Mouse (Mus musculus) lung, postnatal 0 days (tissue): Measurements from ENCODE around the gene Eif2a. TPM values are rescaled to one million over a fixed set of nuclear protein-coding genes. Genes with fewer than 3 reads are reported as not detected.

Source experiments
- ATAC-seq: fragments of 200-750 bp; cut with Nextera tagmentation; 2 replicates; pipeline ENCODE4 v1.8.0; 2017; ENCODE audit warnings: moderate library complexity
- DNase-seq: peaks from one replicate; pipeline ENCODE4 v3.0.0-alpha.2; 2016; ENCODE audit warnings: low spot score
- H3K27ac ChIP-seq: fragments of 300-500 bp; sonication (generic); 2 replicates; pipeline ENCODE4 v1.5.1; 2014; ENCODE audit warnings: antibody characterized with exemption, mild to moderate bottlenecking, low read length, mixed read lengths
- H3K27me3 ChIP-seq: fragments of 300-500 bp; sonication (generic); replicated peaks from 2 replicates; pipeline ENCODE4 v1.6.1; 2014; ENCODE audit warnings: low read length, mixed read lengths; ENCODE audit not compliant: insufficient read depth
- H3K36me3 ChIP-seq: fragments of 300-500 bp; sonication (generic); 2 replicates; pipeline ENCODE4 v1.6.1; 2014; ENCODE audit warnings: low read length, mixed read lengths; ENCODE audit not compliant: insufficient read depth
- H3K4me1 ChIP-seq: fragments of 300-500 bp; sonication (generic); 2 replicates; pipeline ENCODE4 v1.6.1; 2014; ENCODE audit warnings: antibody characterized with exemption, low read depth, low read length, mixed read lengths; ENCODE audit not compliant: insufficient read depth
- H3K4me2 ChIP-seq: fragments of 300-500 bp; sonication (generic); replicated peaks from 2 replicates; pipeline ENCODE4 v1.6.1; 2014; ENCODE audit warnings: low read depth, mild to moderate bottlenecking, low read length, moderate library complexity, mixed read lengths
- H3K4me3 ChIP-seq: fragments of 300-500 bp; sonication (generic); 2 replicates; pipeline ENCODE4 v1.5.1; 2014; ENCODE audit warnings: low read depth, low read length
- H3K9ac ChIP-seq: fragments of 300-500 bp; sonication (generic); replicated peaks from 2 replicates; pipeline ENCODE4 v1.6.1; 2014; ENCODE audit warnings: low read depth, mild to moderate bottlenecking
- H3K9me3 ChIP-seq: fragments of 300-500 bp; sonication (generic); 2 replicates; pipeline ENCODE4 v1.6.1; 2016; ENCODE audit warnings: low read length, mixed read lengths
- CTCF ChIP-seq: IDR thresholded peaks from 2 replicates; pipeline ENCODE4 v1.5.1; 2016; ENCODE audit warnings: antibody characterized with exemption, mild to moderate bottlenecking
- EP300 ChIP-seq: IDR thresholded peaks from 2 replicates; pipeline ENCODE4 v1.6.1; 2016; ENCODE audit warnings: antibody characterized with exemption, mild to moderate bottlenecking, control low read depth
- WGBS: fragments of 180-500 bp; shearing (Covaris S2); extraction: QIAGEN DNeasy Blood & Tissue Kit; methylation state at CpG from one replicate; pipeline ENCODE4 v1.1.7; 2014; 5-methylcytosine and 5-hydroxymethylcytosine counted together
- polyA plus RNA-seq: library from polyadenylated mRNA; unstranded; fragments of >200 nt; fragmentation: Nextera tagmentation; extraction: Ambion mirVana; gene quantifications from 2 replicates; pipeline ENCODE4 v1.2.1, GENCODE M21; 2015

The Eif2a gene
- polyA plus RNA-seq, 1 experiment from 2014 or later = 25.7 TPM

GRCm38 (mm10) chr3:58519536-58519935, 6.1 kb upstream of the Eif2a start:
- no peak overlapping the region for H3K4me3 ChIP-seq
- WGBS = 35% methylated on average over 3 of the region's 3 CpGs
- no peaks in the 10 kb centered on the region for H3K27me3 ChIP-seq
- no peak overlapping the region for H3K27ac ChIP-seq
- DNase-seq (no peak), ATAC-seq (no peak)
- H3K9ac ChIP-seq = no peak overlapping the region
- no peaks in the 10 kb centered on the region for H3K9me3 ChIP-seq
- no peaks in the 10 kb centered on the region for H3K4me1 ChIP-seq
- no peaks in the 10 kb centered on the region for H3K36me3 ChIP-seq
- no peak for TF ChIP-seq EP300
- TF ChIP-seq CTCF = no peak
- H3K4me2 ChIP-seq = no peak overlapping the region

- no peaks in the 10 kb centered on the region for H3K9me3 ChIP-seq
- no peaks in the 10 kb centered on the region for H3K4me1 ChIP-seq
- no peak overlapping the region for H3K4me3 ChIP-seq
- H3K36me3 ChIP-seq = no peaks in the 10 kb centered on the region
- H3K27ac ChIP-seq = no peak overlapping the region
- ATAC-seq (no peak), DNase-seq (no peak)
- no peaks in the 10 kb centered on the region for H3K27me3 ChIP-seq
- no peak overlapping the region for H3K9ac ChIP-seq
- WGBS = 81% methylated on average over 6 of the region's 6 CpGs
- H3K4me2 ChIP-seq = no peak overlapping the region
- TF ChIP-seq CTCF = no peak
- TF ChIP-seq EP300 = no peak
These were observed 5.3 kb upstream of the Eif2a start for GRCm38 (mm10) chr3:58520286-58520685.

GRCm38 (mm10) chr3:58521361-58521760, 4.3 kb upstream of the Eif2a start:
- 77% methylated on average over 2 of the region's 2 CpGs for WGBS
- no peak overlapping the region for H3K9ac ChIP-seq
- no peak for TF ChIP-seq EP300

GRCm38 (mm10) chr3:58523386-58523785, 2.2 kb upstream of the Eif2a start:
- WGBS = 91% methylated on average over 3 of the region's 3 CpGs
- H3K4me3 ChIP-seq = no peak overlapping the region
- no peaks in the 10 kb centered on the region for H3K9me3 ChIP-seq
- H3K27me3 ChIP-seq = no peaks in the 10 kb centered on the region
- DNase-seq (no peak), ATAC-seq (no peak)
- no peak overlapping the region for H3K4me2 ChIP-seq
- H3K9ac ChIP-seq = no peak overlapping the region
- no peak overlapping the region for H3K27ac ChIP-seq
- H3K4me1 ChIP-seq = peaks cover 3% of the 10 kb centered on the region; the same call in 1 of the 2 replicates
- no peak for TF ChIP-seq CTCF
- TF ChIP-seq EP300 = no peak
- no peaks in the 10 kb centered on the region for H3K36me3 ChIP-seq

More at GRCm38 (mm10) chr3:58521361-58521760, 4.3 kb upstream of the Eif2a start:
- H3K27me3 ChIP-seq = no peaks in the 10 kb centered on the region
- DNase-seq = no peak
- H3K27ac ChIP-seq = no peak overlapping the region
- peaks cover under 1% of the 10 kb centered on the region; the same call in 1 of the 2 replicates for H3K4me1 ChIP-seq
- no peak overlapping the region for H3K4me3 ChIP-seq
- no peak overlapping the region for H3K4me2 ChIP-seq
- no peaks in the 10 kb centered on the region for H3K36me3 ChIP-seq
- no peak for ATAC-seq
- no peaks in the 10 kb centered on the region for H3K9me3 ChIP-seq

- H3K4me1 ChIP-seq = peaks cover 3% of the 10 kb centered on the region; the same call in 1 of the 2 replicates
- H3K27ac ChIP-seq = no peak overlapping the region
- no peaks in the 10 kb centered on the region for H3K27me3 ChIP-seq
- peak overlapping the region; percentile 94 for H3K4me3 ChIP-seq
- ATAC-seq (no peak), DNase-seq (peak; percentile 30)
- TF ChIP-seq CTCF = no peak
- no peak for TF ChIP-seq EP300
- H3K9ac ChIP-seq = peak overlapping the region; percentile 96; the same call in 1 of the 2 replicates
- H3K9me3 ChIP-seq = no peaks in the 10 kb centered on the region
- no peaks in the 10 kb centered on the region for H3K36me3 ChIP-seq
- 30% methylated on average over 4 of the region's 4 CpGs for WGBS
- peak overlapping the region; percentile 88 for H3K4me2 ChIP-seq
These were observed 1.4 kb upstream of the Eif2a start for GRCm38 (mm10) chr3:58524246-58524645.

GRCm38 (mm10) chr3:58525166-58525565, 455 bp upstream of the Eif2a start:
- ATAC-seq (peak; percentile 34), DNase-seq (no peak)
- Histone ChIP-seq H3K36me3 (no peaks in the 10 kb centered on the region), H3K4me2 (peak overlapping the region; percentile 88), H3K27ac (peak overlapping the region; percentile 98), H3K4me1 (peaks cover 3% of the 10 kb centered on the region; the same call in 1 of the 2 replicates), H3K9ac (peak overlapping the region; percentile 96), H3K9me3 (no peaks in the 10 kb centered on the region), H3K27me3 (no peaks in the 10 kb centered on the region), H3K4me3 (peak overlapping the region; percentile 94)
- WGBS = 3% methylated on average over 32 of the region's 40 CpGs
- TF ChIP-seq EP300 = no peak
- no peak for TF ChIP-seq CTCF

- Histone ChIP-seq H3K4me3 (peak overlapping the region; percentile 94), H3K36me3 (no peaks in the 10 kb centered on the region), H3K4me2 (peak overlapping the region; percentile 67), H3K27ac (peak overlapping the region; percentile 98), H3K9me3 (no peaks in the 10 kb centered on the region), H3K27me3 (no peaks in the 10 kb centered on the region), H3K9ac (no peak overlapping the region), H3K4me1 (peaks cover 3% of the 10 kb centered on the region; the same call in 1 of the 2 replicates)
- DNase-seq = peak; percentile 10
- ATAC-seq = no peak
- 2% methylated on average over 4 of the region's 4 CpGs for WGBS
- TF ChIP-seq CTCF (peak; percentile 32), EP300 (no peak)
These were observed 752 bp downstream of the Eif2a start for GRCm38 (mm10) chr3:58526408-58526737.
